Mouse (Mus musculus) kidney, embryonic 16.5 days (tissue): ENCODE measurements around the gene Nr1h3. TPM values are rescaled to one million over a fixed set of nuclear protein-coding genes. Genes with fewer than 3 reads are reported as not detected.

Experiments
- ATAC-seq: fragments of 200-750 bp; cut with Nextera tagmentation; 2 replicates; pipeline ENCODE4 v1.8.0; 2017; ENCODE audit warnings: moderate TSS enrichment; ENCODE audit not compliant: low FRiP score, low TSS enrichment
- H3K27ac ChIP-seq: fragments of 300-500 bp; sonication (generic); 2 replicates; pipeline ENCODE4 v1.5.1; 2014; ENCODE audit warnings: low read length
- H3K27me3 ChIP-seq: fragments of 300-500 bp; sonication (generic); 2 replicates; pipeline ENCODE4 v1.6.1; 2014; ENCODE audit warnings: low read length, control low read depth, mixed read lengths; ENCODE audit not compliant: insufficient read depth
- H3K36me3 ChIP-seq: fragments of 300-500 bp; sonication (generic); 2 replicates; pipeline ENCODE4 v1.6.1; 2014; ENCODE audit warnings: low read length, control low read depth, mixed read lengths; ENCODE audit not compliant: insufficient read depth
- H3K4me1 ChIP-seq: fragments of 300-500 bp; sonication (generic); 2 replicates; pipeline ENCODE4 v1.6.1; 2014; ENCODE audit warnings: low read length, control low read depth, mixed read lengths; ENCODE audit not compliant: insufficient read depth
- H3K4me2 ChIP-seq: fragments of 300-500 bp; sonication (generic); replicated peaks from 2 replicates; pipeline ENCODE4 v1.6.1; 2014; ENCODE audit warnings: low read depth, low read length
- H3K4me3 ChIP-seq: fragments of 300-500 bp; sonication (generic); 2 replicates; pipeline ENCODE4 v1.5.1; 2014; ENCODE audit warnings: mild to moderate bottlenecking, low read length
- H3K9ac ChIP-seq: fragments of 300-500 bp; sonication (generic); replicated peaks from 2 replicates; pipeline ENCODE4 v1.6.1; 2014; ENCODE audit warnings: low read length
- H3K9me3 ChIP-seq: fragments of 300-500 bp; sonication (generic); 2 replicates; pipeline ENCODE4 v1.6.1; 2016; ENCODE audit warnings: low read length, control low read depth
- WGBS: fragments of 180-500 bp; shearing (Covaris S2); extraction: QIAGEN DNeasy Blood & Tissue Kit; methylation state at CpG from one replicate; pipeline ENCODE4 v1.1.7; 2014; 5-methylcytosine and 5-hydroxymethylcytosine counted together
- polyA plus RNA-seq: library from polyadenylated mRNA; unstranded; fragments of >200 nt; fragmentation: Nextera tagmentation; extraction: Ambion mirVana; gene quantifications from 2 replicates; pipeline ENCODE4 v1.2.1, GENCODE M21; 2015

Nr1h3 gene
- polyA plus RNA-seq, 1 experiment from 2014 or later, result 4.6 TPM

DNA sequence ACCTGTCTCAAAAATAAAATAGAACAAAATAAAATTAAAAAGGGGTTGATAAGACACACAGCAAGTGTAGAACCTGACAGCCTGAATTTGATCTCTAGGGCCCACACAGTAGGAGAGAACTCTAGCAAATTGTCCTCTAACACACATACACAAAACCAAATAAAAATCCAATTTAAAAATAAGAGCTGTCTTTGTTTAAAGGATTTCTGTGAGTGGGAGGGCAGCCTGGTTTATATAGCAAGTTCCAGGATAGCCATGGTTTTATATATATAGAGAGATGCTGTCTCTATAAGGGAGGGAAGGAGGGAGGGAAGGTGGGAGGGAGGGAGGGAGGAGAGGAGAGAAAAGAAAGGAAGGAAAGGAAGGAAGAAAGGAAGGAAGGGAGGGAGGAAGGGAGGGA, 54.5 kb downstream of the Nr1h3 start:
- Histone ChIP-seq H3K27me3 (no peaks in the 10 kb centered on the region), H3K9me3 (no peaks in the 10 kb centered on the region), H3K4me2 (no peak overlapping the region), H3K36me3 (0 out of 2 replicates have a peak, but pooled peaks cover 5% of the 10 kb centered on the region), H3K4me3 (no peak overlapping the region), H3K4me1 (no peaks in the 10 kb centered on the region), H3K9ac (no peak overlapping the region), H3K27ac (no peak overlapping the region)
- ATAC-seq, result no peak

- no peak overlapping the region for H3K9ac ChIP-seq
- no peaks in the 10 kb centered on the region for H3K27me3 ChIP-seq
- no peak overlapping the region for H3K4me3 ChIP-seq
- H3K4me2 ChIP-seq, result no peak overlapping the region
- no peaks in the 10 kb centered on the region for H3K4me1 ChIP-seq
- no peak for ATAC-seq
- WGBS, result 95% methylated on average over 11 of the region's 11 CpGs
- no peaks in the 10 kb centered on the region for H3K9me3 ChIP-seq
- H3K36me3 ChIP-seq, result peaks cover 11% of the 10 kb centered on the region; the same call in 1 of the 2 replicates
- H3K27ac ChIP-seq, result no peak overlapping the region
These were observed 59.2 kb downstream of the Nr1h3 start for GRCm38 (mm10) chr2:91143401-91143800.

GRCm38 (mm10) chr2:91142920-91143319, 59.7 kb downstream of the Nr1h3 start:
- 85% methylated on average over 6 of the region's 6 CpGs for WGBS
- no peak overlapping the region for H3K4me2 ChIP-seq

DNA sequence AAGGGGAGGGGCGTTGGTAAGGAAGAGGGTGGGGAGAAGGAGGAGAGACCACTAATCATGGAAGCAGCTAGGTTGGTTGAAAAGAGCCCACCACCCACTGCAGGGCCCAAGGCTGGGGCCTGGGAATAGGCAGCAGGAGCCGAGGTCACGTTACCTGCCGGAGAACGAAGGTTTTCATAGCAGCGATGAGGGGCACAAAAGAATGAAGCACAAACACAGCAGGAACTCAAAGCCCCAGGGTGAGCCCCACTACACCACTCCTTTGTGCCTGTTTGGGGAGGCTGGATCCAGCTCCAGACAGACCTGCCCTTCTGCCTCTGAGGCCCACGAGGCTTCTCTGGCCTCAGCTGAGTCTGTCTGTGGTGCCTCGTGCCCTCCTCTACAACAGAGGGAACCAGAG, 62.9 kb downstream of the Nr1h3 start:
- WGBS, result 81% methylated on average over 8 of the region's 8 CpGs
- Histone ChIP-seq H3K9ac (no peak overlapping the region), H3K36me3 (peaks cover 8% of the 10 kb centered on the region; the same call in 1 of the 2 replicates), H3K9me3 (no peaks in the 10 kb centered on the region), H3K4me2 (no peak overlapping the region), H3K4me1 (no peaks in the 10 kb centered on the region), H3K4me3 (no peak overlapping the region), H3K27ac (no peak overlapping the region), H3K27me3 (no peaks in the 10 kb centered on the region)
- ATAC-seq, result no peak

More at GRCm38 (mm10) chr2:91142920-91143319, 59.7 kb downstream of the Nr1h3 start:
- Histone ChIP-seq H3K27me3 (no peaks in the 10 kb centered on the region), H3K9ac (no peak overlapping the region), H3K36me3 (peaks cover 11% of the 10 kb centered on the region; the same call in 1 of the 2 replicates), H3K9me3 (no peaks in the 10 kb centered on the region), H3K27ac (no peak overlapping the region), H3K4me1 (no peaks in the 10 kb centered on the region), H3K4me3 (no peak overlapping the region)
- ATAC-seq, result no peak

DNA sequence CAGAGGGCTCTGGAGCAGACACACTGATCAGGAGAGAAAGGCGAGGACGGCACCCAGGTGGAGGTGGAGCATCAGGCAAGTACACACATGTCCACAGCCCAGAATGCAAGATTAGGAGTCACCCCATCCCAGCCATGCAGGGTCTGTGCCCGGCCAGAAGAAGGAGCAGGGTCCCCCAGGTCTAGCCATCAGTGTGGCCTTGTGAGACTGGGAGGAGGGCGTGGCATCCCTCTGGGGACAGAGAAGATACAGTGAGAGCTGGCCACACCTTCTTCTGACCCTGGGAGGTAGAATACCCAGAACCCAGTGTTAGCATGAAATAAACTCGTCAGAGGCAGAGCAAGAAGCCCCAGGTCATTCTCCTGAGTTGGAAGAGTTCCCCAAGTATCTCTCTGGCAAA, 63.3 kb downstream of the Nr1h3 start:
- H3K9me3 ChIP-seq, result no peaks in the 10 kb centered on the region
- H3K27me3 ChIP-seq, result no peaks in the 10 kb centered on the region
- WGBS, result 64% methylated on average over 5 of the region's 5 CpGs
- no peaks in the 10 kb centered on the region for H3K4me1 ChIP-seq
- no peak overlapping the region for H3K9ac ChIP-seq
- H3K4me2 ChIP-seq, result no peak overlapping the region
- H3K36me3 ChIP-seq, result peaks cover 7% of the 10 kb centered on the region; the same call in 1 of the 2 replicates
- no peak for ATAC-seq
- no peak overlapping the region for H3K27ac ChIP-seq
- no peak overlapping the region for H3K4me3 ChIP-seq

- no peak for ATAC-seq
- Histone ChIP-seq H3K36me3 (peaks cover 3% of the 10 kb centered on the region; the same call in 1 of the 2 replicates), H3K27me3 (no peaks in the 10 kb centered on the region), H3K4me1 (no peaks in the 10 kb centered on the region), H3K9me3 (no peaks in the 10 kb centered on the region), H3K9ac (no peak overlapping the region), H3K27ac (no peak overlapping the region), H3K4me3 (no peak overlapping the region), H3K4me2 (no peak overlapping the region)
- WGBS, result 81% methylated on average over 6 of the region's 6 CpGs
These were observed 65.2 kb downstream of the Nr1h3 start for GRCm38 (mm10) chr2:91137481-91137880.

DNA sequence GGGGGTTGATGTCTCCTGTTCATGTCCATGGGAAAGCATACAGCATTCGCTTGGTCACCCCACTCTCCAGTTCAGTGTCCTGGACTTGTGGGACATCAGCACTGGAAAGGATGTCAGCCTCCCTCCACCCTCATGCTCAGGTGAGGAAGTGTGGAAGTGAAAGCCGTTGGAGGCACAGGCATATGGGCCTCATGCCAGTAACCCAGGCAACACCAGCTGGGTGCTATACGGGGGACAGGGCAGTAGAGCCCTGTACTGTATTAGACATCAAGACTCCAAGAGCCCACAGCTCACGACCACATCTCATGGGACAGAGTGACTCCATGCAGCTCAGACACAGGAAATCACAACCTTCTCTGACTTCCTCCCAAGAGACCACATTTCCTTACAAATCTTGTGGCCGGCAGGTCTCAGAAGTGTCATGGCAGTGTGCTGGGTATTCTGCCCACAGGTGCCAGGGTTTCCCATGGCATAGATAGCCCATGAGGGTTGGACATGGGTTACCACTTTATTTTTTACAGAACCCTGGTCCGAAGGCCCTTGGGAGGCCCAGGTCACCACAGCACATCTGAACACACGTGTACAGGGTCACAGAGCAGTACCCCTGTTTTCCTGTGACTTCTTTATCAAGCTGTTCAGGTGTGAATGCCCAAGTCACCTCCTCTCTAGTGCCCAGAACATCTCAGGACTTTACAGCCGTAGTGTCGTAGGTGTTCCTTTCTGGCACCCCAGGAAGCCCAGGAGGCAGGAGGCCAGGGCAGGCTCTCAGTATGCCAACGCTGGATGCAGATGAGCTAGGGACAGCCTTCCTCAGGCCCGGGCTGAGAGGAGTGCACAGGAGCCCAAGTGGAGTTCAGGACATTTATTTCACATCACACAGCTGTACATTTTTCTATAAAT, 65.9 kb downstream of the Nr1h3 start:
- no peaks in the 10 kb centered on the region for H3K27me3 ChIP-seq
- no peak overlapping the region for H3K27ac ChIP-seq
- WGBS, result 81% methylated on average over 11 of the region's 11 CpGs
- H3K4me3 ChIP-seq, result no peak overlapping the region
- no peaks in the 10 kb centered on the region for H3K9me3 ChIP-seq
- no peak overlapping the region for H3K4me2 ChIP-seq
- no peak for ATAC-seq
- no peaks in the 10 kb centered on the region for H3K36me3 ChIP-seq
- no peak overlapping the region for H3K9ac ChIP-seq
- H3K4me1 ChIP-seq, result no peaks in the 10 kb centered on the region

Other genes starting within 250 kb of the Nr1h3 start
- 2.4 and 3.0 TPM in 2 replicates for gene Rapsn, start 167.2 kb downstream of the Nr1h3 start, polyA plus RNA-seq
- 357 and 361 TPM in 2 replicates for gene Psmc3, start 148.8 kb downstream of the Nr1h3 start, polyA plus RNA-seq
- 44.6 and 57.9 TPM in 2 replicates for gene Slc39a13, start 132.4 kb downstream of the Nr1h3 start, polyA plus RNA-seq
- gene Spi1, start 120.4 kb downstream of the Nr1h3 start, polyA plus RNA-seq, result 3.3 and 4.2 TPM in 2 replicates
- gene Mybpc3, start 84.7 kb downstream of the Nr1h3 start, polyA plus RNA-seq, result 0.30 and 0.44 TPM in 2 replicates
- 9.9 and 10.5 TPM in 2 replicates for gene Madd, start 19.0 kb downstream of the Nr1h3 start, polyA plus RNA-seq
- gene Acp2, start 51 bp upstream of the Nr1h3 start, polyA plus RNA-seq, result 28.8 and 29.7 TPM in 2 replicates
- 16.2 and 20.6 TPM in 2 replicates for gene Ddb2, start 34.1 kb upstream of the Nr1h3 start, polyA plus RNA-seq
- gene Pacsin3, start 53.1 kb upstream of the Nr1h3 start, polyA plus RNA-seq, result 47.7 and 49.6 TPM in 2 replicates
- 92.9 and 96.5 TPM in 2 replicates for gene Arfgap2, start 62.1 kb upstream of the Nr1h3 start, polyA plus RNA-seq
- gene 1110051M20Rik, start 241.9 kb upstream of the Nr1h3 start, polyA plus RNA-seq, result 66.9 and 68.9 TPM in 2 replicates